Mouse (Mus musculus): ENCODE measurements around the gene Tbc1d17. TPM values are rescaled to one million over a fixed set of nuclear protein-coding genes. Genes with fewer than 3 reads are reported as not detected.

The Tbc1d17 gene
- polyA plus RNA-seq, 1 experiment: 46.7 TPM

DNA sequence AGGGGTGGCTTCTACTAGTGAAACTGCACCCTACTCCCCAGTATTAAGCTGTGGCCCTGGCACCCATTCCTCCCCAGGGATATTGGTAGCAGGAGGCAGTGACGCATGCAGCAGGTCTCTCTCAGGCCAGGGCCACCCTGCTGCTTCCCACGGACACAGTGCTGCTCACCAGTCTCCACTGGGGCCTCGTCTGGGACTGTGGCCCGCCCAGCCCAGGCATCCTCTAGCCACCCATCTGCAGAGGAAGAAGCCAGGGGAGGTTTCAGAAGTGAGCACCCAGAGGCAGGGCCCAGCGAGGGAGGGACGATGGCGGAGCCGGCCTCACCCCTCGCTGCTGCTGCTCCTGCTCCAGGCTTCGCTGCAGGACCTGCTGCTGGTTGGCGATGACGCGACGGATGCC lies 14.3 kb upstream of the Tbc1d17 start:
- peaks cover 2% of the 10 kb centered on the region for H3K4me1 ChIP-seq (ENCODE audit: control insufficient read depth, insufficient read depth, low read length)
- peaks cover 11% of the 10 kb centered on the region; the same call in 1 of the 2 replicates for H3K36me3 ChIP-seq (ENCODE audit: control insufficient read depth, insufficient read depth, low read length, poor library complexity, severe bottlenecking)
- no peak overlapping the region for H3K4me3 ChIP-seq (ENCODE audit: low read depth, low read length)
- H3K27me3 ChIP-seq (ENCODE audit: control insufficient read depth, insufficient read depth, low read length, poor library complexity, severe bottlenecking): no peaks in the 10 kb centered on the region
- H3K27ac ChIP-seq (ENCODE audit: insufficient read depth, low read length): no peak overlapping the region
- H3K9ac ChIP-seq (ENCODE audit: low read depth, poor library complexity, severe bottlenecking): no peak overlapping the region
- H3K9me3 ChIP-seq (replicated peaks; ENCODE audit: control insufficient read depth, insufficient read depth, low read length, poor library complexity, severe bottlenecking): no peaks in the 10 kb centered on the region
- TF ChIP-seq EP300 (IDR thresholded peaks at IDR 0.05; ENCODE audit: insufficient read depth, low read depth, low read length) (no peak), POLR2A (IDR thresholded peaks at IDR 0.05; ENCODE audit: insufficient read depth, low read length) (no peak), CTCF (IDR thresholded peaks at IDR 0.05; ENCODE audit: low read depth, low read length) (no peak)

DNA sequence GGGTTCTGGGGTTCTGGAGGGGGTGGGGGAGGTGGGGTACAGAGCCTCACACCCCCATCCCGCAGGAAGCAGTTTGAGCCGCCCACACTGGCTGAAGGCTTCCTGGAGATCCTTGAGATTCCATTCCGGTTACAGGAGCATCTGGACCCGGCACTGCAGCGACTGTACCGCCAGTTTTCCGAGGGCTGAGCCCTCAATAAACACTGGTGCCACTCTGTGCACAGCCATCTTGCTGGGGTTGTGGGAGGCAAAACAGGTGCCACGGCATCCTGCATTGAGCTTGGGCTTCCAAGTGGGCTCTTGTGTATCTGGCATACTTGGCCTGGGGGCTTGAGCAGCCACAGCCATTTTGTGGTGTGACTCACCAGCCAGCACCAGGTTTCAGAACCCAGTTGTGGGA lies 13.6 kb upstream of the Tbc1d17 start:
- Histone ChIP-seq H3K9ac (ENCODE audit: low read depth, poor library complexity, severe bottlenecking) (no peak overlapping the region), H3K4me3 (ENCODE audit: low read depth, low read length) (no peak overlapping the region), H3K9me3 (replicated peaks; ENCODE audit: control insufficient read depth, insufficient read depth, low read length, poor library complexity, severe bottlenecking) (no peaks in the 10 kb centered on the region), H3K36me3 (ENCODE audit: control insufficient read depth, insufficient read depth, low read length, poor library complexity, severe bottlenecking) (peaks cover 11% of the 10 kb centered on the region; the same call in 1 of the 2 replicates), H3K27me3 (ENCODE audit: control insufficient read depth, insufficient read depth, low read length, poor library complexity, severe bottlenecking) (no peaks in the 10 kb centered on the region), H3K27ac (ENCODE audit: insufficient read depth, low read length) (no peak overlapping the region), H3K4me1 (ENCODE audit: control insufficient read depth, insufficient read depth, low read length) (peaks cover 1% of the 10 kb centered on the region)
- no peak for TF ChIP-seq POLR2A (IDR thresholded peaks at IDR 0.05; ENCODE audit: insufficient read depth, low read length)
- no peak for TF ChIP-seq EP300 (IDR thresholded peaks at IDR 0.05; ENCODE audit: insufficient read depth, low read depth, low read length)
- TF ChIP-seq CTCF (IDR thresholded peaks at IDR 0.05; ENCODE audit: low read depth, low read length): no peak

DNA sequence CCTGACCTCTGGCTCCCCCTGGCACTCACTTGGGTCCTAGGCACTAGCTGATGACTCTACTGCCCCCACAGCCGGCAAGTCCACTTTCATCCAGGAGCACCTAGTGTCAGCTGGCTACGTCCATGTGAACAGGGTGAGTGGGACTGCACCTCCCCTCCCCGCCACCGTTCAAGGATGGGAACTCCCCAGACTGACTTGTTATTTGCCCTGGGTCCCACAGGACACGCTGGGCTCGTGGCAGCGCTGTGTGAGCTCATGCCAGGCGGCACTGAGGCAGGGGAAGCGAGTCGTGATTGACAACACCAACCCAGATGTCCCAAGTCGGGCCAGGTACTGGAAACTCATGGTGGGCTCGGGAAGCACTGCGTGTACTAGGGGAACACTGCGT lies 12.5 kb upstream of the Tbc1d17 start:
- no peaks in the 10 kb centered on the region for H3K27me3 ChIP-seq (ENCODE audit: control insufficient read depth, insufficient read depth, low read length, poor library complexity, severe bottlenecking)
- no peak overlapping the region for H3K9ac ChIP-seq (ENCODE audit: low read depth, poor library complexity, severe bottlenecking)
- H3K36me3 ChIP-seq (ENCODE audit: control insufficient read depth, insufficient read depth, low read length, poor library complexity, severe bottlenecking): peaks cover 11% of the 10 kb centered on the region; the same call in 1 of the 2 replicates
- TF ChIP-seq POLR2A (IDR thresholded peaks at IDR 0.05; ENCODE audit: insufficient read depth, low read length): no peak
- TF ChIP-seq EP300 (IDR thresholded peaks at IDR 0.05; ENCODE audit: insufficient read depth, low read depth, low read length): no peak
- no peak for TF ChIP-seq CTCF (IDR thresholded peaks at IDR 0.05; ENCODE audit: low read depth, low read length)
- H3K4me3 ChIP-seq (ENCODE audit: low read depth, low read length): no peak overlapping the region
- no peak overlapping the region for H3K27ac ChIP-seq (ENCODE audit: insufficient read depth, low read length)
- H3K4me1 ChIP-seq (ENCODE audit: control insufficient read depth, insufficient read depth, low read length): no peaks in the 10 kb centered on the region
- no peaks in the 10 kb centered on the region for H3K9me3 ChIP-seq (replicated peaks; ENCODE audit: control insufficient read depth, insufficient read depth, low read length, poor library complexity, severe bottlenecking)

DNA sequence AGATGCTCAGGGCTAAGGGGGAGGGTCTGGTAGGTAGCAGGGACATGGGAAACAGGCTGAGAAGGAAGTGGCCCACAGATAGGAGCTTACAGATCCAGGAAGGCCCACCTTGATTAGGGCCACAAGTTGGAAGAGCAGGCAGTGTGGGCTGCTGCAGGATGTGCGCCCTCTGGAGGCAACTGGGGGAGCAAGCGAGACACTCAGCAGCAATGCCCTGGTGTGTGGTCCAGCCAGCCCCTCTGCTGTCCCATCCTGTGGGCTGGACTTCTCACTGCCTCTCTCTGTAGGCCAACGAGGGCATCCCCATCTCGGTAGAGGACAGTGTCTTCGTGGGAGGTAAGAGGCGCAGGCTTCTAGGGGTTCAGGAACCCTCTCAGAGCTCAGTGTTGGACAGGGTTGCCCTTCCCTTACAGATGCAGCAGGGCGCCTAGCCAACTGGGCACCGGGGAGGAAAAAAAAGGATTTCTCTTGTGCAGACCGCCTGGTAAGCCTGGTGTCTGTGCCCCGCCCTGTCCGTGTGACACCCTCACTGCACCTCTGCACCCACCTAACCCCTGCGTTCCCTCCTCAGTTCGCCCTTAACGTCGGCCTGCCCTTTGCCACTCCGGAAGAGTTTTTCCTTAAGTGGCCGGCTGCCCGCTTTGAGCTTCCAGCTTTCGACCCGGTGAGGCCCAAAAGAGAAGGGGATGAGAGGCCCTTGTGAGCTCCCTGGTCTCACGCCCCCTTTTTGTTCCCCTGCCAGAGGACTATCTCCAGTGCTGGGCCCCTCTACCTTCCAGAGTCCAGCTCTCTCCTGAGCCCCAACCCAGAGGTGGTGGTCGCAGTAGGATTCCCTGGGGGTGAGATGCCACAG lies 11.9 kb upstream of the Tbc1d17 start:
- H3K9me3 ChIP-seq (replicated peaks; ENCODE audit: control insufficient read depth, insufficient read depth, low read length, poor library complexity, severe bottlenecking): no peaks in the 10 kb centered on the region
- no peak overlapping the region for H3K27ac ChIP-seq (ENCODE audit: insufficient read depth, low read length)
- peaks cover 11% of the 10 kb centered on the region; the same call in 1 of the 2 replicates for H3K36me3 ChIP-seq (ENCODE audit: control insufficient read depth, insufficient read depth, low read length, poor library complexity, severe bottlenecking)
- no peak for TF ChIP-seq EP300 (IDR thresholded peaks at IDR 0.05; ENCODE audit: insufficient read depth, low read depth, low read length)
- TF ChIP-seq CTCF (IDR thresholded peaks at IDR 0.05; ENCODE audit: low read depth, low read length): peak; percentile 99
- no peak for TF ChIP-seq POLR2A (IDR thresholded peaks at IDR 0.05; ENCODE audit: insufficient read depth, low read length)
- no peak overlapping the region for H3K9ac ChIP-seq (ENCODE audit: low read depth, poor library complexity, severe bottlenecking)
- no peaks in the 10 kb centered on the region for H3K4me1 ChIP-seq (ENCODE audit: control insufficient read depth, insufficient read depth, low read length)
- no peak overlapping the region for H3K4me3 ChIP-seq (ENCODE audit: low read depth, low read length)
- H3K27me3 ChIP-seq (ENCODE audit: control insufficient read depth, insufficient read depth, low read length, poor library complexity, severe bottlenecking): no peaks in the 10 kb centered on the region

DNA sequence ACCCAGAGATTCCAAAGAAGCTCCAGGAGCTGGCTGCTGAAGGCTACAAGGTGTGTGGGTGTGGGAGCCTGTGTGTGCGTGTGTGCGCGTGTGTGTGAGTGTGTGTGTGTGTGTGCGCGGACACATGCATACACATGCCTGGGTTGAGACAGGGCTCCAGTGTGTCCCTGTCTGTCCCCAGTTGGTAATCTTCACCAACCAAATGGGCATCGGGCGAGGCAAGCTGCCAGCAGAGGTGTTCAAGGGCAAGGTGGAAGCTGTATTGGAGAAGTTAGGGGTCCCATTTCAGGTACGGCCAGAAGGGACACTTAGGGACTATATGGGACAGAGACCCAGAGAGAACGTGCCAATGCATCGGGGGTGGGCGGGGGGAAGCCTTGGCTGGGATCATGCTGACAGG lies 11.0 kb upstream of the Tbc1d17 start:
- no peak overlapping the region for H3K4me3 ChIP-seq (ENCODE audit: low read depth, low read length)
- no peak overlapping the region for H3K27ac ChIP-seq (ENCODE audit: insufficient read depth, low read length)
- H3K36me3 ChIP-seq (ENCODE audit: control insufficient read depth, insufficient read depth, low read length, poor library complexity, severe bottlenecking): peaks cover 11% of the 10 kb centered on the region; the same call in 1 of the 2 replicates
- H3K9ac ChIP-seq (ENCODE audit: low read depth, poor library complexity, severe bottlenecking): no peak overlapping the region
- no peaks in the 10 kb centered on the region for H3K27me3 ChIP-seq (ENCODE audit: control insufficient read depth, insufficient read depth, low read length, poor library complexity, severe bottlenecking)
- no peak for TF ChIP-seq POLR2A (IDR thresholded peaks at IDR 0.05; ENCODE audit: insufficient read depth, low read length)
- no peak for TF ChIP-seq CTCF (IDR thresholded peaks at IDR 0.05; ENCODE audit: low read depth, low read length)
- TF ChIP-seq EP300 (IDR thresholded peaks at IDR 0.05; ENCODE audit: insufficient read depth, low read depth, low read length): no peak
- no peaks in the 10 kb centered on the region for H3K4me1 ChIP-seq (ENCODE audit: control insufficient read depth, insufficient read depth, low read length)
- H3K9me3 ChIP-seq (replicated peaks; ENCODE audit: control insufficient read depth, insufficient read depth, low read length, poor library complexity, severe bottlenecking): no peaks in the 10 kb centered on the region

DNA sequence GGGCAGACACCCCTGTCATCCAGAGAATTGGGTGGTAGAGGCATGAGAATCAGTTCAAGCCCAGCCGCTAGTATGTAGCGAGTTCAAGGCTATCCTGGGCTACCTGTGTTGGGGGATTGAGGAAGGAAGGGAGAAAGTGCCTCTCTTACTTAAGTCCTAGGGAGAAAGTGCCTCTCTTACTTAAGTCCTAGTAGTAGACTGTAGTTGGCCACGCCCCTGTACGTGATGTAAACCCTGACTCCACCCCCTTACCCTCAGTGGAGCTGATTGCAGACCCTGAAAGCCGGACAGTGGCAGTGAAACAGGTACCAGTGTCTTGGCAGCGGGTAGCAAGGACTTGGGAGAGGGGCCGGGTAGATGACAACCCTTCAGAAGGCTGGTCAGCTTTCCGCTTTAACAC lies 9.0 kb upstream of the Tbc1d17 start:
- Histone ChIP-seq H3K4me3 (ENCODE audit: low read depth, low read length) (peak overlapping the region; percentile 66), H3K27me3 (ENCODE audit: control insufficient read depth, insufficient read depth, low read length, poor library complexity, severe bottlenecking) (no peaks in the 10 kb centered on the region), H3K4me1 (ENCODE audit: control insufficient read depth, insufficient read depth, low read length) (no peaks in the 10 kb centered on the region), H3K9ac (ENCODE audit: low read depth, poor library complexity, severe bottlenecking) (peak overlapping the region; percentile 85), H3K9me3 (replicated peaks; ENCODE audit: control insufficient read depth, insufficient read depth, low read length, poor library complexity, severe bottlenecking) (no peaks in the 10 kb centered on the region), H3K36me3 (ENCODE audit: control insufficient read depth, insufficient read depth, low read length, poor library complexity, severe bottlenecking) (peaks cover 6% of the 10 kb centered on the region; the same call in 1 of the 2 replicates), H3K27ac (ENCODE audit: insufficient read depth, low read length) (no peak overlapping the region)
- TF ChIP-seq CTCF (IDR thresholded peaks at IDR 0.05; ENCODE audit: low read depth, low read length) (no peak), POLR2A (IDR thresholded peaks at IDR 0.05; ENCODE audit: insufficient read depth, low read length) (no peak), EP300 (IDR thresholded peaks at IDR 0.05; ENCODE audit: insufficient read depth, low read depth, low read length) (no peak)
